Mouse (Mus musculus) cerebellum, postnatal 10 days (tissue): ENCODE results near the gene Exoc6b.

Experiments
- DNase-seq, 2 experiments: peaks; one replicate each; pipeline ENCODE4 v3.0.0; 2021; ENCODE audit warnings: mixed read lengths in 2 of 2

Gene Exoc6b

GRCm38 (mm10) chr6:84875869-84876268, 193.4 kb downstream of the Exoc6b start:
- no peak for DNase-seq

GRCm38 (mm10) chr6:84867114-84867513, 202.2 kb downstream of the Exoc6b start:
- DNase-seq: peak in 1 of 2 experiments; percentile 10

- no peak for DNase-seq
These were observed 204.7 kb downstream of the Exoc6b start for GRCm38 (mm10) chr6:84864625-84865024.

GRCm38 (mm10) chr6:84863816-84864375, 205.4 kb downstream of the Exoc6b start:
- DNase-seq: no peak

GRCm38 (mm10) chr6:84845665-84846064, 223.6 kb downstream of the Exoc6b start:
- DNase-seq: no peak

GRCm38 (mm10) chr6:84841138-84841537, 228.2 kb downstream of the Exoc6b start:
- DNase-seq: no peak

GRCm38 (mm10) chr6:84807546-84807945, 261.8 kb downstream of the Exoc6b start:
- no peak for DNase-seq

- DNase-seq: peak; percentile 3 to 8
These were observed 263.1 kb downstream of the Exoc6b start for GRCm38 (mm10) chr6:84806132-84806730.

- DNase-seq: no peak
These were observed 270.6 kb downstream of the Exoc6b start for GRCm38 (mm10) chr6:84798736-84799135.

- DNase-seq: no peak
These were observed 285.3 kb downstream of the Exoc6b start for GRCm38 (mm10) chr6:84783994-84784393.

- DNase-seq: peak; percentile 8 to 10
These were observed 289.3 kb downstream of the Exoc6b start for GRCm38 (mm10) chr6:84779987-84780386.

- peak in 1 of 2 experiments; percentile 5 for DNase-seq
These were observed 290.3 kb downstream of the Exoc6b start for GRCm38 (mm10) chr6:84778970-84779369.

- DNase-seq: peak in 1 of 2 experiments; percentile 13
These were observed 293.4 kb downstream of the Exoc6b start for GRCm38 (mm10) chr6:84775908-84776307.

- no peak for DNase-seq
These were observed 314.0 kb downstream of the Exoc6b start for GRCm38 (mm10) chr6:84755266-84755665.

GRCm38 (mm10) chr6:84752806-84753420, 316.4 kb downstream of the Exoc6b start:
- no peak for DNase-seq

- DNase-seq: no peak
These were observed 317.9 kb downstream of the Exoc6b start for GRCm38 (mm10) chr6:84751409-84751808.

- peak; percentile 24 to 45 for DNase-seq
These were observed 322.4 kb downstream of the Exoc6b start for GRCm38 (mm10) chr6:84746847-84747395.

GRCm38 (mm10) chr6:84746193-84746846, 323.0 kb downstream of the Exoc6b start:
- DNase-seq: no peak

GRCm38 (mm10) chr6:84745570-84745969, 323.7 kb downstream of the Exoc6b start:
- no peak for DNase-seq

GRCm38 (mm10) chr6:84742227-84742626, 327.1 kb downstream of the Exoc6b start:
- no peak for DNase-seq

GRCm38 (mm10) chr6:84736942-84737341, 332.4 kb downstream of the Exoc6b start:
- peak; percentile 63 to 65 for DNase-seq

- DNase-seq: no peak
These were observed 342.4 kb downstream of the Exoc6b start for GRCm38 (mm10) chr6:84726876-84727275.

- no peak for DNase-seq
These were observed 356.1 kb downstream of the Exoc6b start for GRCm38 (mm10) chr6:84713171-84713570.
